Mouse (Mus musculus) layer of hippocampus, adult 9-11 months (tissue): ENCODE data around the gene Gm18596.
"Not testable (repeated sequence)": the region's sequence is repeated elsewhere in the genome, so short reads cannot be mapped to it uniquely, and the experiment has no call there.

Experiments used
- DNase-seq: peaks from one replicate; pipeline ENCODE4 v3.0.0; 2022

Gene Gm18596

GRCm38 (mm10) chr10:77741924-77742688 lies at the start of gene Gm18596:
Gene Gm18596 (minus strand): TSS chr10:77742638.
- DNase-seq: not testable (repeated sequence)

- no peak for DNase-seq
These were observed 46.2 kb upstream of the Gm18596 start for GRCm38 (mm10) chr10:77788621-77789020.

GRCm38 (mm10) chr10:77787876-77788275 lies 45.4 kb upstream of the Gm18596 start, which contains the start of gene Gm7137:
Gene Gm7137 (minus strand): TSS chr10:77788200.
- not testable (repeated sequence) for DNase-seq

GRCm38 (mm10) chr10:77783396-77783795 lies 41.0 kb upstream of the Gm18596 start:
- DNase-seq: not testable (repeated sequence)

- not testable (repeated sequence) for DNase-seq
These were observed 40.0 kb upstream of the Gm18596 start, which contains the start of gene Gm3250 for GRCm38 (mm10) chr10:77782442-77782841. Gene Gm3250 (minus strand): TSS chr10:77782542.

- not testable (repeated sequence) for DNase-seq
These were observed 34.4 kb upstream of the Gm18596 start, which contains the start of gene Gm7138 for GRCm38 (mm10) chr10:77776844-77777243. Gene Gm7138 (minus strand): TSS chr10:77776944.

- not testable (repeated sequence) for DNase-seq
These were observed 29.7 kb upstream of the Gm18596 start for GRCm38 (mm10) chr10:77772142-77772541.

- not testable (repeated sequence) for DNase-seq
These were observed 28.8 kb upstream of the Gm18596 start, which contains the start of gene Gm3238 for GRCm38 (mm10) chr10:77771225-77771624. Gene Gm3238 (minus strand): TSS chr10:77771325.

DNA sequence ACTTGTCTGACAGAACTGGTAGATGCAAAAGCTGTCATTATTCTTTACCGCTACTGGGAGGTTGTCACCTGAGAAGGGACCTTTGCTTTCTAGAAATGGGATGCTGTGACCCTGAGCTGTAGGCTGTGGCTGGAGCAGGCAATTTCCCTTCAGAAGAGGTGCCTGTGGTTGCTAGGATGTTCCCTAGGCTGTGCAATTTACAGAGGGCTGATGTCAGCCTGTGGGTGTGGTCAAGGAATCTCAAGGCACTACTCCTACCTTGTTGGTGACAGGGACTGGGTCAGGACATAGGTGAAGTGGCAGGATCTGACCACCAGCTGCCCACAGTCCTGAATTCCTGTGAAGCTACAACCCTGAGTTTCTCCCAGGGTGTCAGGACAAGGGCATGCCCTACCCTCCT lies 27.3 kb upstream of the Gm18596 start:
- no peak for DNase-seq

DNA sequence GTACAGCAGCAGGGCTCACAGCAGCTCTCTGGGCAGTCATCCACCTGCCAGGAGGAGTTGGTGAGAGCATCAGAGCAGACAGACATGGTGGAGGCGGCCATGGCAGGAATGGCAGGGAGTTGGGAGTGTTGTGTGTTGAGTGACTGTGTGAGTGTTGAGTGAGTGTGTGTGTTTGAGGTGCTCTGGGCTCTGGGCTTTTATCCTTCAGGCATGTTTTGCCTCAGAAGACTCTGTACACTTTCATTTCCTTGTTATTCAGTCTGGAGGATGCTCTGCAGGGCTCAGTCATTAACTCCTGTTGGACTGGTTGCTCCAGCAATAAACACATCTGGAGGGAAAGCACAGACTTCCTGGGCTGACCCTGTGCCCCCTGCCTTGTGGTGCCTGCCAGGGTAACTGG lies 17.1 kb upstream of the Gm18596 start, which contains the start of gene Gm3233:
TSS of gene Gm3233 (minus strand) at position 101 of the 400 bp plus-strand sequence.
- DNase-seq: not testable (repeated sequence)

- DNase-seq: no peak
These were observed 11.0 kb upstream of the Gm18596 start for GRCm38 (mm10) chr10:77753448-77753847.

DNA sequence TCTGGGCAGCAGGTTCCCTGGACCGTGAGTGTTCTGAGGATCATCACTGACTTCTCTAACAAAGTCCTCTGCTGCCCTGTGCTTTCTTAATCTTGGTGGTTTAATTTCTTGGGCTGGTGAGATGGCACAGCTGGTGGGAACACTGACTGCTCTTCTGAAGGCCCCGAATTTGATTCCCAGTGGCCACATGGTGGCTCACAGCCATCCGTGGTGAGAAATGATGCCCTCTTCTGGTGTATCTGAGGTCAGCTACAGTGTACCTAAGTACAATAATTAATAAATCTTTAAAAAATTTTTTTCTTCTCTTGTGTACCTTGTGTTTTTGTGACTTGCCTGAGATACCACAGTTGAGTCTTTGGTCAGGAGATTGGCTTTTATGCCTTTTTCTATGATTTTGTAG lies 9.9 kb upstream of the Gm18596 start:
- not testable (repeated sequence) for DNase-seq

- not testable (repeated sequence) for DNase-seq
These were observed 8.8 kb upstream of the Gm18596 start, which contains the start of gene Gm9736 for GRCm38 (mm10) chr10:77751254-77751653. Gene Gm9736 (minus strand): TSS chr10:77751354.

DNA sequence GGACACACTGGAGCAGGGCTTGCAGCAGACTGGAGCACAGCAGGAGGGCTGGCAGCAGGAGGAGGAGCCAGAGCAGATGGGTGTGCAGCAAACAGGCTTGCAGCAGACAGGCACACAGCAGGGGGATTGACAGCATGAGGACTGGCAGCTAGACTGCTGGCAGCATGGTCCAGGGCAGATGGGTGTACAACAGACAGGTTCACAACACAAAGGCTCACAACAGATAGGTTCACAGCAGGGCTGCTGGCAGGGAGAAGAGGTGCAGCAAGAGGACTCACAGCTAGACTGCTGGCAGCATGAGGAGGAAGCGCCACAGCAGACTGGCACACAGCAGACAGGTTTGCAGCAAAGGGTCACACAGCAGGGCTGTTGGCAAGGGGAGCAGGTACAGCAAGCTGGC lies 8.2 kb upstream of the Gm18596 start:
- DNase-seq: not testable (repeated sequence)

- DNase-seq: no peak
These were observed 3.5 kb downstream of the Gm18596 start for GRCm38 (mm10) chr10:77738929-77739328.

DNA sequence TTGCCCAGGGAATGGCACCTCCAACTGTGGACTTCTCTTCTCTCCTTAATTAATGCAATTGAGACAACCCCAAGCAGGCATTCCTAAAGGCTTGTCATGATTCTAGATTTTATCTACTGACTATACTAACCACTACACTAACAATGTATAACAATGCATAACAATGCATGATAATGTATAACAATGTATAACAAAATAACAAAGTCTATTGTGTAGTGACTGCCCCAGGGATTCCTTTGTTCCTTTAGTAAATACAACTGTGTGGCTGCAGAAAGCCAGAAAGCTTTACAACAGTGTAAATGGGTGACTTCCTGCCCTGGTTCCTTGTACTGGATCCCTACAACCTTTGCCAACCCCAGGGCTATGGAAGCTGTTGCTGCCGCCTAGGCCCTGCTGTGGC lies 6.5 kb downstream of the Gm18596 start:
- no peak for DNase-seq

GRCm38 (mm10) chr10:77729241-77729640 lies 13.2 kb downstream of the Gm18596 start:
- DNase-seq: no peak

- DNase-seq: no peak
These were observed 14.2 kb downstream of the Gm18596 start for GRCm38 (mm10) chr10:77728280-77728679.

DNA sequence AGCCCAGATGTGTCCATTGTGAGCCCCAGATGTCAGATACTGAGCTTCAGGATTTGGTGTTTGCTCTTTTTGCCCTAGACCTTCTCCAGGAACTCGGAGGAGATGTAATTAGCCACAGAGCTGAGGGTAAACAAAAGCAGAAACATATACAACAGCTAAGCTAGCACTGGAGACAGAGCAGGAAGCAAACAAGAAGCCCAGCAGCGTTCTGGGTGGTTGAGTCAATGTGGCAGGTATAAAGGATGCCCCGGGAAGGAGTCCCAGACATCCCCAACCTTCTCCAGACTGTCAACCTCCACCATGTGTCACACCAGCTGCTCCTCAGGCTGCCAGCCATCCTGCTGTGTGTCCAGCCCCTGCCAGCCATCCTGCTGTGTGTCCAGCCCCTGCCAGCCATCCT lies 16.3 kb downstream of the Gm18596 start, which contains the start of gene Gm10100:
TSS of gene Gm10100 (plus strand) at position 301 of the 400 bp plus-strand sequence.
- no peak for DNase-seq

- DNase-seq: no peak
These were observed 17.6 kb downstream of the Gm18596 start for GRCm38 (mm10) chr10:77724855-77725254.

DNA sequence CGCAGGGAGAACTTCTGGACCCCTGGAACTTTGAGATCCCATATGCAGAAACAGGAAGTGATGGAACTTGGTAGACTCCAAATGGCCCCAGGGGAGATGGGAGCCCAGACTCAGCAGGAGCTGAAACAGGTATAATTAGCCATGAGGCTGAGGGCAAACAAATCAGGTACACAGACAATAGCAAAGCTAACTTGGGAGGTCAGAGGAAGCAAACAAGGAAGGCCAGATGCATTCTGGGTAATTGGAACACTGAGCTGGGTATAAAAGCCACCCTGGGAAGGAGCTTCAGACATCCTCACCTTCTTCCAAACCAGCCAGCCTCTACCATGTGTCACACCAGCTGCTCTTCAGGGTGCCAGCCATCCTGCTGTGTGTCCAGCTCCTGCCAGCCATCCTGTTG lies 22.1 kb downstream of the Gm18596 start, which contains the start of gene Krtap12-1:
TSS of gene Krtap12-1 (plus strand) at position 301 of the 400 bp plus-strand sequence.
- DNase-seq: not testable (repeated sequence)

GRCm38 (mm10) chr10:77715507-77715906 lies 26.9 kb downstream of the Gm18596 start, which contains the start of gene Gm10142:
Gene Gm10142 (plus strand): TSS chr10:77715807.
- no peak for DNase-seq

DNA sequence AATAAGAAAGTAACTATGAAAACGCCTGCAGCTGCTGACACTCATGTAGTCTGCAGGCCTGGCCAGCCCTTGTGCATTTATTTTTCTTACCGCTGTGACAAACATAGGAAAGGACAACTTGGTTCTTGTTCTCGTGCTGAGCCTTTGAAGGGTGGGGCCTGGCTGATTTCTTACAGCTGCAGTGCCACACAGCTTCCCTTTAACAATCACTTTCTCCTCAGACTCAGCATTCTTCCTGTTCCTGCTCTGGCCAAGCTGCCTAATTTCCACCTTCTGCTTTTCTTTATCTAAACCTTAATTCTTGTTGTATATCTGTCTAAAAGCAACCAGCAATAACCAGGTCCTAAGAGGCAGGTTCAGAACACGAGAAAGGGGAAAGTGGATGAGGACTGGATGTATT lies 28.7 kb downstream of the Gm18596 start:
- DNase-seq: no peak

- not testable (repeated sequence) for DNase-seq
These were observed 31.3 kb downstream of the Gm18596 start, which contains the start of gene Gm10024 for GRCm38 (mm10) chr10:77711157-77711556. Gene Gm10024 (plus strand): TSS chr10:77711457.
